Mouse (Mus musculus) lung, adult 2 months (tissue): Measurements from ENCODE around the gene Ccdc84.

Experiments
- CTCF ChIP-seq: fragments of 200-500 bp; IDR thresholded peaks from 2 replicates; pipeline ENCODE4 v1.5.1; 2011; ENCODE audit warnings: mild to moderate bottlenecking, low read length, control low read depth; ENCODE audit not compliant: insufficient read depth
- POLR2A ChIP-seq: fragments of 200-500 bp; IDR thresholded peaks from 2 replicates; pipeline ENCODE4 v1.6.1; 2011; ENCODE audit warnings: low read depth, mild to moderate bottlenecking, control low read depth, low read length, borderline replicate concordance; ENCODE audit errors: extremely low read depth

DNA sequence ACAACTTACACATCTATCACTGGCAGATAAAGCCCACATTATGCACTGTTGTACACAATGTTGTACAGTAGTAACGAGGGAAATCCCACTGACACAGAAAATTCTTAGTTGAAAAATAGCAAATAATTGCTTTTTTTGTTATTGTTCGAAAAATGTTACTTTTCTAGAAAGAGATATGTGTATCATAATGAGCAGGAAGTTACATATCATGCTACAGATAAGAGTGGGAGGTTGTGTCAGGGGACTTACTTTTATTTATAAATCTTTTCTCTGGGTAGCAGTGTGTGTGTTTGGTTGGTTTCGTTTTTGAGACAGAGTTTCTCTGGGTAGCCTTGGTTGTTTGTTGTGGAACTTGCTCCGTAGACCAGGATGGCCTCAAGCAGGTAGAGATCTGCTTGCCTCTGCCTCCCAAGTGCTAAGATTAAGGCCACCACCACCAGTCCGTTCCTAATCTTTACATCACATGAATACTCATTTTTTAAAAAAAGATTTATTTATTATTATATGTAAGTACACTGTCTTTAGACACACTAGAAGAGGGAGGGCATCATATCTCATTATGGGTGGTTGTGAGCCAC is 40.1 kb downstream of the Ccdc84 start:
- TF ChIP-seq CTCF: no peak
- no peak for TF ChIP-seq POLR2A
